Mouse (Mus musculus): ENCODE measurements around the gene B4galnt3.
"Not testable (repeated sequence)": the region's sequence is repeated elsewhere in the genome, so short reads cannot be mapped to it uniquely, and the experiment has no call there.

B4galnt3 gene

DNA sequence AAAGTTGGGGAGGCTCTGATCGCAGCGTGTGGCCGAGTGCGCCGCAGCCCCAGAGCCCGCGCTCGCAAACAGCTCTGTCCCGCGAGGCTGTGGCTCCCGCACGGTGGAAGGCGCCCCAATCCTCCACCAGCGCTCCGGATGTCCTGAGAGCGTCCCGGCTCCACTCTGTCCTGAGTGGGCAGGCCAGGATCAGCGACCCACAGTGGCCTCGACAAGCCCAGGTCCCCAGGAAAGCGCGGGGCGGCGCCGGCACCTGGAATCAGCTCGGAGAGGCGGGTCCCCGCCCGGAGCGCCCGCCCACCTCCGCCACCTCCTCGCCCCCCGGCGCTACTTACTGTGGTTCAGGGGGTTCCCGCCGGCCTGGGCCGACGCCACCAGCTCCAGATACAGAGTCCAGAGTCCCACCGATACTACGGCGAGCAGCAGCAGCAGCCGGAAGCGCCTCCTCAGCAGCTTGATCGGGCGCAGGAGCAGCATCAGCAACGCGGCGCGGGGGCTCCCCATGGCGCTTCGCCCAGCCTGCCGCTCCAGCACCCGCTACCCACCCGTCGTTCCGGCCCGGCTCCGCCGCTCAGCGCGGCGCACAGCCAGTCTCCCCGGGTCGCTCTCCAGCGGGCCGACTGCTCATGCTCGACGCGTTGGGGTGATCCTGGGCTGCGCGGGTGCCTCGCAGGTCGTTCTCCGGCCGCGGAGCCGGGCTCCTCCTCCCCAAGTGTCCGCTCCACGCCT, at the start of gene B4galnt3, which contains the start of gene D330020A13Rik:
TSS of gene B4galnt3 (minus strand) at position 504 of the 729 bp plus-strand sequence.
TSS of gene D330020A13Rik (plus strand) at position 309 of the 729 bp plus-strand sequence.
- DNase-seq (ENCODE audit: low spot score) = peak; percentile 25

DNA sequence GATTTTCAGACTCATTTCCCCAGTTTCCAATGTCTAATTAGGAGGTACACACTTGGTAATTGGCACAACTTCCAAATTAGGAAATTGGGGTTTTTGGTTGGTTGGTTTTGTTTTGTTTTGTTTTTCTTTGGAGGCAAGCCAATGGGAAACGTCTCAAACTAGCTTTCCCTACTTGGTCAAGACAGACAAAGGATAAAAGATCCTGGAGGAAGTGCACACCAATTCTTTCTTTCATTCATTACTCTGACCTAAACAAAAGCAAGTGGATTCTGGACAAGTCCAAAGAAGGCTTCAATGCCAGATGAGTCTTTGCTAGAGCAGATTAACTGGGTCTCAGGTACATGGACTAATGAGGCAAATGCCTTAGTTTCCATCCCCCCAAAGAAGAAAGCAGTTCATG, 49.6 kb upstream of the B4galnt3 start:
- DNase-seq (ENCODE audit: low spot score) = no peak

DNA sequence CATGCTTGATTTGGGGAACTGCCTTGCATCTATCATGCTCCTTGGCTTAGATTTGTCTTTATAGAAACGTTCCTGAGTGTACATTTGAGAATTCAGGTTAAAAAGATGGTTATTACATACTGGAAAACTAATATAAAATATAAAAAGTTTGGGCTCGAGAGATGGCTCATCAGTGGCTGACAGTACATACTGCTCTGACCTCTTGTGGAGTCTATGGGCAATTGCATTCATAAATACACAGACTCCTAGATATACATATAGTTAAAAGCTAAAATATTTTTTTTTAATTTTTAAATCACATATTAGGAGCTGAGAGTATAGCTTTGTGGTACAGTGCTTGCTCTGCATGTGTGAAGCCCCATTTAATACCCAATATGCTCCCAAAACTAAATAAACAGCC, 38.0 kb upstream of the B4galnt3 start:
- DNase-seq (ENCODE audit: low spot score) = no peak

DNA sequence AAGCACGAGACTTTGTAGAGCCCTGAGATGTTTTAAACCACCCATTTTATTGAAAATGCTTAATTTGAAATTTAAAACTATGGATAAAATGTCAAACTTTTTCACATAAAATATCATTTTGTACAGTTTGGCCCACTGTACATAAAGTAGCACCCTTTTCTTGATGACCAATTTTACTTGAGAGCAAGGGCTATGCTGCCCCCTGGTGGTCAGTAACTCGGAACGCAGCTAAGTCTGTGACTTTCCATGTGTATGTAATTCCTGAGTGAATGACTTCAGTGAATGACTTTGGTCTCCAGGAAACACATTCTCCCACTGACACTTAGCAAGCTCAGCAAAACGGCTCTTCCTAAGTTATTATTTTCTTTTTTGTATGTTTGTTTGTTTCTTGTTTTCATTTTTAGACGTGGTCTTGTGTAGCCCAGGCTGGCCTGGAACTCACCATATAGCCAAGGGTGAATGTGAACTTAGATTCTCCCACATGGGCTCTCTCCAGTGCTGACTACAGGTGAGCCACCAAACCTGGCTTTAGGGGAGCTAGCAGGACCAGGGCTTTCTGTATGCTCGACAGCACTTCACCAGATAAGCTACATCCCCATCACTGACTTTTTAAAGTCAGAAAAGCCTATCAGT, 30.1 kb upstream of the B4galnt3 start:
- peak; percentile 69 for DNase-seq (ENCODE audit: low spot score)

DNA sequence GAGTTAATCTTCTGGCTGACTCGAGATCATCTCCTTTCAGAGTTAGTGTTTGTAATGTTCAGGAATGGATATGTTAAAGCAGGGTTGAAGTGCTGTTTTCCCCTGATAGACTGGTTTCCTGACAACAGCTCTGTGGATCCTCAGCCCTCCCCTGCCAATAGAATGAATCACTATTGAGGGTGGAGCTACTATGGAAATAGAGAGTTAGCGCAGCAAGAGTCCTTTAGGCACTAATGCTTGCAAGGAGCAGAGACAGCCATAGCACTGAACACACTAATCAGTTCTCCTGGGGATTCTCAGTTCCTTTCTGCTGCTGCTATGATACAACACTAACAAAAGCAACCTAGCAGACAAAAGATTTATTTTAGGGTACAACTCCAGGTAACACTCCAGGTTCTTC, 26.0 kb upstream of the B4galnt3 start:
- no peak for DNase-seq (ENCODE audit: low spot score)

DNA sequence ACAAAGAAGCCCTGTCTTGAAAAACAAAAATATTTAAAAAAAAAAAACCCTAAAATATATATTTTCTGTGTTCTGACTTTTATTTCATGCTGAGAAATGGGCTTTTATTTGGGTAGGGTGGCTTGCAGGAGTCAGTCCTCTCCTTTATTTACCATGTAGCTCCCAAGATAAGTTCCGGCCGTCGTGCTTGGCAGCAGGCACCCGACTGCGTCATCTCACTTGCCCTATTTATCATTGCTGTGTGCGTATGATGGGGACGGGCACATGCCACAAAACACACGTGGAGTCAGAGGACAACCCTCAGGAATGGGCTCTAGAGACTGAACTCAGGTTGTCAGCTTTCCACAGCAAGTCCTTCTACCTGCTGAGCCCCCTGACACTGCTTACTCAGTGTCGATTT, 24.8 kb upstream of the B4galnt3 start:
- no peak for DNase-seq (ENCODE audit: low spot score)

DNA sequence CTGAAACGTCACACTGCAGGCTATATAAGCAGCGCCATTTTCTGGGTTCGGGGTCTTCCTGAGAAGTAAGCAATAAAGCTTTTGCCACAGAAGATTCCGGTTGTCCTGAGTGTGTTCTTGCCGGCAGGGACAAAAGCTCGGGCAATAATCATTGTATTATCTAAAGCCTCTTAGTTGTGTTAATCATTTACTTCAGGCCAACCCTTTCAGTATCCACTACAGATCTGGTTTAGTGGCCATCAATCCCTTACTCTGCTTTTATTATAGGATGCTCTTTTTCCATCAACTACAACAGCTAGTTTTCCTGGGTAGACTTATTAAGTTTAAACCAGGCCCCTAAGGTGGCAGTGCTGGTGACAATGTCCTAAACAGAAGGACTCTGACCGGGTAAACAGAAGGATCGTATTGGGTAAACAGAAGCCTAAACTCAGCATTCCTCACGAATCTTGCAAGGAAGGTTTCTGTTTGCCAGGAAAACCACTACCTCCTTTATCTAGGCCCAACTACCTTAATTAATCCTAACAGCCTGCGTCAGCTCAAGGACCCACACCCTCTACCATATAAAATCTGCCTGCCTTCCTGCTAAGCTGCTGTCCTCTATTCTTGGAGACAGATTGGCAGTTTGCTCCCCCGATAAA, 24.1 kb upstream of the B4galnt3 start:
- DNase-seq (ENCODE audit: low spot score) = no peak

DNA sequence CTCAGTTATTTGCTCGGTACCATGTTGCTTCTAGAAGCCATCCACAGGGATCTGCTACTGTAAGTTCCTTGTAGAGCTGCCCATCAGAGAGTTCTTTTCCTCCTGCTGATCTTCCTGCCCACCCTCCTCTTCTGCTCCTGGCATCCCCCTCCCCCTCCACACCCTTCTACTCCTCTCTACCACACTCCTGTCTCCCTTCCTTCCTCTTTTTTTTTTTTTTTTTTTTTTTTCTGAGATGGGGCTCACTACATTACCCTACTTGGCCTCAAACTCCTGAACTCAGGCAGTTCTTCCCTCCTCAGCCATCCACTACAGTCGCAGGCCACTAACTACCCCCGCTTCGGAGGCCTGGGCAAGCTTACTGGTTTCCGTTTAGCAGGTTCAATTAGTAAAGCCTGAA, 18.1 kb upstream of the B4galnt3 start:
- no peak for DNase-seq (ENCODE audit: low spot score)

DNA sequence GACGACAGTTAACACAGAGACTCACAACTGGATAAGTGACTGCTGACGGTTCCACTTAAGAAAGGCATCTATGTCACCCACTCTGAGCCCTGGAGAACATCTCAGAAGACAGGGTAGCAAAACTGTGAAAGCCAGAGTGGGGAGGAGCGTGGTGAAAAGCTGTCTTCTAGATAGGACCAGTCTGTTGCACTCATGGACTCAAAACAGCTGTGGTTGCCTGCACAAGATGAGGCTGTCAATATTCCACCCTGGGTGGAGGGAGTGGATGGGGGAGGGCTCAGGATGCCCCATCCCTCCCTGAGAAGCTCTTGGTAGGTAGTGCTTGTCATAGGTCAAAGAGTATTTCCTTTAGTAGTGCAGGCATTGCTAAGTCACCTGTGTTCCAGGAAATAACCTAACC, 15.4 kb upstream of the B4galnt3 start:
- DNase-seq (ENCODE audit: low spot score) = no peak

DNA sequence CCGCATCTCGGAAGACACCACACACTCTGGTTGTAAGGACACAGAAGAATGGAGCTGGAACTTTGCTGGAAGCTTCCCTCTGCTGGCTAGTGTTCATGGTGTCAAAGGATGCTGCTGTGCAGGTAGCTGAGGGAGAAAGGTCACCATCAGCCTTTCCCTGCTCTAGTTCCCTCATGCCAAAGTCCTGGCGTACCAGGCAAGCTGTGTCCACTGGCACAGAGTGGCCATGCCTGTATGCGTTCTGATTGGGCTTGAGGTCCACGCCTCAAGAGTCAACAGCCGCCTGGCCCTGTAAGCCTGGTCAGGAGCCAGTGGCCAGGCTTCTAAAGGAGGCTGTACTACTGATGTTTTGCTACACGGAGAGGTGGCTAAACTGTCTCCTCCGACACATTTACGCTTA, 15.0 kb upstream of the B4galnt3 start:
- no peak for DNase-seq (ENCODE audit: low spot score)

DNA sequence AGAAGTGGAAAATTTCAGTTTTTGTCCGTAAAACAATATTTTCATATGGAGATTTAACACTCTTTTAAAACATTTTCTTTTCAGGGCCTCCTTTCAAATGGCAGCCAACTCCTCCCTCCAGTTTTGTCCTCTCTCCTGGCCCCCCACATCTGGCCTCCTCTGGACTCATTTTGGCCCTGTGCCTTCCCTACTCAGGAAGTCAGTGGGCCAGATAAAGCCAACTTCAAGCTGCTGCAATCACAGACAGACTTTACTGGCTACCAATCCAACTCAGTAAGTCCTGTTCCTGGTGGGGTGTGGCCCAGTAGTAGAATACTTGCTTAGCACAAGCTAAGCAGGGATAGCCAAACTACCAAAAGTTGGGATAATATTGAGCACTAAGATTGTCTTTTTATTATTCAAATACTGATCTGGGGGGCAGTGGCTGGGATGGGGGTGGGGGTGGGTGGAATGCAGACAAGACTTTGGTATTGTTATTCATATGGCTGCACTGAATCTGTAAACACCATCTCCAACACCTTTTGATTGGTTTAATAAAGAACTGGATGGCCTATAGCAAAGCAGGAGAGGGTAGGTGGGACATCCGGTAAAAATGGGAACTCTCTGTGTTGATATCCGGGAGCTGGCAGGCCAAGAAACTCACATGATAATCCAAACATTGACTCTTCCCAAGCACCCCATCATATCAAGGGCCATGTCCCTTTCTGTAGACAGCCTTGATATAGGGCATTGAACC, 12.7 kb upstream of the B4galnt3 start:
- no peak for DNase-seq (ENCODE audit: low spot score)

DNA sequence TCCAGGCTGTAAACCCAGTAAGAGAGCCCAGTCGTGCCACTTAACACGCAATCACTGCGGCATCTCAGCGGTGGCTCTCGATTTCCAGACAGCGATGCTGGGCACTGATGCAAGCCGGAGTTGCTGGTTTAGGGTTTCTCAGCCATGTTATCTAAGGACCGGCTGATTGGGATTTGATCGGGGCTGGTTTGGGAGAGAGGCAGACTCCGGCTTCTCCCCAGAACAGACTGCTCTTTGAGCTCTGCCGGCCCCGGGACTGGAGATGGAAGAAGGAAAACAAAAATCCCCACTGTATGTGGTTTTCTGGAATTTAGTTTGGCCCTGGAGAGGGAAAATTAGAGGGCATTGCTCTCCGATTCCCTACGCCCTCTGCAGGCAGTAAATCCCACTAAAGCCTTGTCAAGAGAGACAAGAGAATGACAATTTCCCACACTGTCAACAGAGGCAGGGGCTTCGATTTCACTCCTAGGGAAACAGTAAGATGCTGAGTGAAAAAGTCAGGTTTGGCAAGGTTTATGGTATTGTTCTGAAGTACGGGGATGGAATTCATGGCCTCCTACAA, 8.5 kb upstream of the B4galnt3 start:
- DNase-seq (ENCODE audit: low spot score) = no peak

DNA sequence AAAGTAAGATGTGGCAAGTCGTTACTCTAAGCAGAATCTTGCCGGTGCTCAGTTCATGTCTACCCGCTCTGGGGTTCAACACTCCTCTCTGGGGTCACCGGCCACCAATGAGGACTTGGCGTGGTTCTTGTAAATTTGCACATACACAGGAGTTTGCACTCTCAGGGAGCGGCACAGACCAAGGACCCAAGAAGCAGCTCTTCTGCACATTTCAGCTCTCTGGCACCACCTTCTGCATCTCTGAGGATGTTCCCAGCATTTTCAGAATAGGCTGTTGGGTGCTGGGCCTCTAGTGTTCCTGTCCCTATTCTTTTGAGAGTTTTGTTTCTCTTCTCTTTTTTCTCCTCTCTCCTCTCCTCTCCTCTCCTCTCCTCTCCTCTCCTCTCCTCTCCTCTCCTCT, 6.8 kb upstream of the B4galnt3 start:
- peak; percentile 42 for DNase-seq (ENCODE audit: low spot score)

DNA sequence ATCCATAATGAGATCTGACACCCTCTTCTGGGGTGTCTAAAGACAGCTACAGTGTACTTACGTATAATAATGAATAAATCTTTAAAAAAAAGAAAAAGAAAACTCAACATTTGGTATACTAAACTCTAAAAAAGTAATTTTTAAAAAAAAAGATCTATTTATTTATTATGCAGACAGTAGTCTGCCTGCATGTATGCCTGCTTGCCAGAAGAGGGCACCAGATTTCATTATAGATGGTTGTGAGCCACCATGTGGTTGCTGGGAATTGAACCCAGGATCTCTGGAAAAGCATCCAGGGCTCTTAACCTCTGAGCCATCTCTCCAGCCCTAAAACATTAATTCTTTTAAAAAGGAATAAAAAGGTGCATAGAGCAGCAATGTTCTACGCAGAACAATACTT, 2.2 kb upstream of the B4galnt3 start:
- not testable (repeated sequence) for DNase-seq (ENCODE audit: low spot score)

DNA sequence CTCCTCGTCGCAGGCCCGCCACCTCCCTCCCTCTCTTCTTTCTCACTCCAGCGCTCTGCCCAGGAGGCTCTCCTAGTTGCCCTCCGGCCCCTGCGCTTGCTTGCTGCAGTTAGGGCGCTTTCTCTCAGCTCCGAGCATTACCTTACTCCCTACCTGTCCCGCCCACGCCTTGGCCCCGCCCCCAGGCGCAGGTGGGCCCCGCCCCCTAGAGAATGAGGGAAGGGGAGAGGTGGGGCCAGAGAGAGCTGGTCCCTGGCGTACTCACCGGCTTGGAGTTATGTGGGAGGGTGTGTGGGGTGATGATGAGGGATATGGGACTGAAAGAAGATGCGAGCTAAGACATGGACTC, 400 bp upstream of the B4galnt3 start:
- peak; percentile 72 for DNase-seq (ENCODE audit: low spot score)

DNA sequence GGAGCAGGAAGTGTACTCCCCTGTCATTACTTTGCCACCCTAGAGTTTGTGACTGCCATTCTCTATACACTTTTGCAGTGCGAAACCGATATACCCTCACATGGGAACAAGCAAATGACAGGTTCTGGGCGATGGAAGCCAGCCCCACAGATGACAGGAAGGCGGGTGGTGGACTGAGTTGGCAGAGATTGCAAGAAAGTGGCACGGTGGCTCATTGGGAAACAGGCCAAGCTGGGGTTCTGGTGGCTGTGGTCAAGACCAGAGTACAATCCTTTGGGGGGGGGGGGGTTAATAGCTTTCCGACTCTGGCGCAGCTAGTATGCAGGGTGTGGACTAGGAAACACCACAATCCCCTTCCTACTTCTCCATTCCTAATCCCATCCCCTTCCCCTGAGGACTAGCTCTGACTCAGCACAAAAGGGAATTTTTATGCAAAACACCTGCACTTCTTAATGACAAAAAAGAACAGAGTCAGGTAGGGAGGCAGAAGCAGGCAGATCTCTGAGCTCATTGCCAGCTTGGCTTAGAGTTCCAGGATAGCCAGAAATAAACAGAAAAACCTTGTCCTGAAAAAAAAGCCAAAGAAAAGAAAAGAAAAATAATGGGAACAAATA, 2.9 kb downstream of the B4galnt3 start:
- DNase-seq (ENCODE audit: low spot score) = no peak

DNA sequence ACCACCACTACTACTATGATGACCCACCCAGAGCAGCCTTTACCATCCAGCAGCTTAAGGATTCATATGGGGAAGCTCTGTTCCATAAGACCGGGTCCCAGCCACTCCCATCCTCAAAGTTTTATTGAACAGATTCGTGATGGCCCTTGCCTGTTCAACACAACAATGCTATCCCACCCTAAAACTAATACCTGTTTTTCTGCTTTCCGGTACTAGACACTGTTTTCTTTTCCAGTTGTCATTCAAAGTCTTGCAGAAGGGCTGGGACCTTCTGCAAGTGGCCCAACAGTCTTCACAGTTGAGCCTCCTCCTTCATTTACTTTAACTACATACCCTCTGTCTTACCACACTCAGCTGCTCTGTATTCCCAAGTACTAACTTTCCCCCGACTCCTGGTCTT, 4.9 kb downstream of the B4galnt3 start:
- DNase-seq (ENCODE audit: low spot score) = no peak

DNA sequence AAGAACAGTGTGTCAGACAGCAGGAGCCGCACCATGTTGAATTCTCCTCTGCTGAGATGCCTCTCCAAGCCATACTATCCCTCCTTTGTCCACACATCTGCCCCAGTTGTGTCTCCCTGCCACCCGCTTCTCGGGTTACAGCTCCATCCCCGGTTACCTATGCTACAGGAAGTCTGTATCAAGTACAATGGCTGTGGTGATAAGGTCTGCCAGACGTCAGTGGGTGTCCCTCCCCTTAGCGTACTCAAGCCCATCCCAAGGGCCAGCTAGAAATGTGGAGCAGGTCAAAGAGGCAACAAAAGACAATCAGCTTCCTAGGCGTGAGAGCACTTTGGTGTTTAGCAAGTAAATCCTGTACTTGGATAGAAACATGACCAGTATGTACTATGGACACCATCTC, 5.8 kb downstream of the B4galnt3 start:
- DNase-seq (ENCODE audit: low spot score) = no peak

DNA sequence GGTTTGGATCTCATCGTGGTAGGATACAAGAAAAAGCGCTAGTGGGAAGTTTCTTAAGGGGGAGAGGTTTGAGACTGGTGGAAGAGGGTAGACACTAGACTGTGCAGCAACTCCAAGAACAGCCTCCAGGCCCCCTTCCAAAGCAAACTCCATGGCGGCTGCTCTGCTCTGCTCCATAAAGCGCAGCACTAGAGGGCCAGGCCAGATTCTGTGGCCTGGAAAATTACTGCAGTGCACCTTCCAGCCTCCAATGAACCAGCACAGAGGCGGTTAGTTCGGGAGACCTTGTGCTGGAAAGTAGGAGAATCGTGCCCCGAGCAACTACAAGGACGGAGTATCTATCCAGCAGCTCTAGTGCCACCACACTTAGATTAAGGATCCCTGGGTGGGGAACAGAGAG, 7.1 kb downstream of the B4galnt3 start:
- no peak for DNase-seq (ENCODE audit: low spot score)

DNA sequence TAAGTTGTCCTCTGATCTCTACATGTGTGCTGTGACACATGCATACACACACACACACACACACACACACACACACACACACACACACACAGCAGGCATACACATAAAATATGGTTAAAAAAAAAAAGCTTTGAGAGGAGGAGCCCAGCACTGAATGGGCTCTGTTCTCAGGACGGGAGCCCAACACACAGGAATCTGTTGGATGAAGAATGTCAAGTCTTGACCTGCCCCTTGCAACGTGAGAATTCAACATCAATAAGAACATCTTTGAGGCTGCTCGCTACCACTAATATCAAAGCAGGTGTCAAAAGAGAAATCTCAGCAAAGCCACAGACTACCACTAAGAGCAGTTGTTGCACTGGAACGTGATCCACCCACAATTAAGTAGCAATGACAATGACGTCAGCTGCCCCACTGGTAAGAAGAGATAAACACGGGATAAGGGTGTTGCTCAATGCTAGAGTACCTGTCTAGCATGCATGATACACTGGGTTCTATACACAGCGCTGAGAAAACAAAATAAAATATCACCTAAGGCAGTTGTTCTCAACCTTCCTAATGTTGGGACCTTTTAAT, 17.4 kb downstream of the B4galnt3 start:
- DNase-seq (ENCODE audit: low spot score) = no peak

DNA sequence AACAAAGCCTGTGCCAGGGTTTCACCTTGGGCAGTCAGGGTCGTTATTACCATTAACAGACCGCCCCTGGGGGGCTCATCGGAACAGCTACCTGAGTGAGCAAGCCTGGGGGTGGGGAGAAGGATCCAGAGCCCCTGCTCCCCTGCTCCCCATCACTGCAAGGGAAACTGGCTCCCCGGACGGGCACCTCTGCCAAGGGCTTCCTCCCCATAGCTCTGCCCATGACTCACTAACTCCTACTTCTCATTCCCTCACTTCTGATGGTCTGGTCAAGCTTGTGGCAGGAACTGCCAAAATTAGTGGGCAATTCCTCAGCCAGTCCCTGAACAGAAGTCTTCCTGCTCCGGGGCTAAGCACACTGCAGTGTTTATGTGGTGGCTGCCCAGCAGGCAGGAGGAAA, 19.1 kb downstream of the B4galnt3 start:
- no peak for DNase-seq (ENCODE audit: low spot score)

DNA sequence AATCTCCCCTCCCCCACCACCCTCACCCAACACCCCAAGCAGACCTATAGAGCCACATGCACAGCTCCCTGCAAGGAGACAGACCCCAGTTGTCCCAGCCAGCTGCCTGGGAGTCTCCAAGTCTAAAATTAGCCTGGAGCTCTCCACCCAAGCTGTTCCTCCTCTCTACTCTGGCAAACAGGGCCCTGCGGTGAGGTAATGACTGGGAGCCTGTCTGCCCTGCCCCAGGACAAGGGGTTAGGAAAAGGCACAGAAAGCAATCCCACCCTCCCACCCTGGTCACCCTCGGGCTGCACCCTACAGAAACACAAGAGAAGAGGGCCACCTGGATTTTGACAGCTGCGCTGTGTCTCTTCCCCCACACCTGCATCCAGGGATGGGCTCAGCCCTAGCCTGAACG, 19.5 kb downstream of the B4galnt3 start:
- peak; percentile 23 for DNase-seq (ENCODE audit: low spot score)

Measured in urinary bladder, postnatal 14 days (tissue).